Mouse (Mus musculus) left cerebral cortex, adult 11 months (tissue): ENCODE data around the gene Fam151a.
"Not testable (repeated sequence)": the region's sequence is repeated elsewhere in the genome, so short reads cannot be mapped to it uniquely, and the experiment has no call there.

ENCODE experiments used
- DNase-seq: peaks from one replicate; pipeline ENCODE4 v3.0.0; 2022; ENCODE audit warnings: low spot score

Gene Fam151a

DNA sequence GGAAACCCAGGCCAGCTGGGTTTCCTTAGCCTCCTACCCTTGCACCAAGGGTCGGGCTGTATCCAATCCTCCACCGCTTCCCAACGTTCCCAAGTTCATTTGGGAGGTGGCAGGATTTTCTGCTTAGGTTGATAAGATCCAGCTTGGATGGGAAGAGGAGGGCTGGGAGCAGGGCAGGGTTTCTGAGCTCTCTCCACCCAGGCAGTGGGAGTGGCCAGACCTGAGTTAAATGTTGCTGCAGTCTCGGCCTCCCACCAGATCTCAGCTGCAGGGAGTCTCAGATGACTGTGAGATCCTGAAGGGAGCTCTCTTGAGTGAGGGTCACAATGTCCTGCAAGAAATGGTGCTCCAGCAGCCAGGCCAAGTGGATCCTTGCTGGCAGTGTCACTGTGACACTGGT is at the start of gene Fam151a:
TSS of gene Fam151a (plus strand) at position 254 of the 400 bp plus-strand sequence.
- DNase-seq: no peak

DNA sequence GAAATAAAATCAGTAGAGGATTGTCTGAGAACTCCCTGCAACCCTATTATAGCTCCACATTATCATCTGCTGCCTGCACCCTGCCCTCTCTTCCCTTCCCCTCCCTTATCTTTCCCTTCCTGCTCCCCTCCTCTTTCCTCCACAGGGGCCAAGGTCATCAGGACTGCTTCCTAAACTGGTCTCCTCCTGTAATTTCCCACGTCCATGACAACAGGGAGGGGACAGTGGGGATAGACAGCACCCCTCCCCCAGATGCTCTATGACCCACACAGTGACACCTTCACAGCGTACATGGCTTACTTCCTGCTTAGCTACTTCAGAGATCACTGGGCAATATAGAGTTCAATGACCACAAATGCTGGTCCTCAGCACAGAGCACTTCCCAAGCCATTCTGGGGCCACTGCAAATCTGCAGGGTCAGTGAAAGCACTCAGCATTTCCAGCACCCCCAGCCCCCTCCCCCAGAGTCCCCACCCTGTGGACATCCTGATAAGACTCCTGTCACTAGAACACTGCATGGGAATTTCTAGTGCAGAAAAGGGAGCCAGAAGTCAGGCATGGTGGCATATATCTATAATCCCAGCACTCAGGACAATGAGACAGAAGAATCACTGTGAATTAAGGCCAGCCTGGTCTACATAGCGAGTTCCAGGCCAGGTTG is 44.9 kb upstream of the Fam151a start:
- no peak for DNase-seq

DNA sequence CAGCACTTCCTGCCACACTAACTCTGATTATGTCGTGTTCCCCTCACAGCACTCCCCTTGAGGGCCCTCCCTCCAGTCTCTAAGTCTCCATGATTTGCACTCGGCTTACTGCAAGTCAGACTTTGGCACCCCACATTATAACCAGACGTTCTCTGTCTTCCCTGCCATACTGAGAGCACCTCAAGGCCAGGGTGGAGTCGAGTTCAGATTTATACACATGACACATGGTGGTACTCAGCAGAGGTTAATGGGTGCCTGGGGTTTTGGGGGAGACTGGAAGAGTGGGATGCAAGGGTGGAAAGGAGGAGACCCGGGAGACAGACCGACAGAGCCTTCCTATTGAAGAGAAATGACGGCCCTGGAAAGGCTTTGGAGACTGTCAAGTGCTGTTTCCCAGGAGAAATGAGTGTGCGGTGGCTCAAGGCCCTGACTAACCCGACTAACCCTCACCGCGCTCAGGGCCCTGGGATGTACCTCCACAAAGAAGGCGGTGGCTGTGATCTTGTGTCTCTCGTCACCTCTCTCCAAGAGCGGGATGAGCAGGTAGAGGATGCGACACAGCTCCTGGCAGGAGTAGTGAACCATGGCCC is 39.8 kb upstream of the Fam151a start:
- DNase-seq: no peak

DNA sequence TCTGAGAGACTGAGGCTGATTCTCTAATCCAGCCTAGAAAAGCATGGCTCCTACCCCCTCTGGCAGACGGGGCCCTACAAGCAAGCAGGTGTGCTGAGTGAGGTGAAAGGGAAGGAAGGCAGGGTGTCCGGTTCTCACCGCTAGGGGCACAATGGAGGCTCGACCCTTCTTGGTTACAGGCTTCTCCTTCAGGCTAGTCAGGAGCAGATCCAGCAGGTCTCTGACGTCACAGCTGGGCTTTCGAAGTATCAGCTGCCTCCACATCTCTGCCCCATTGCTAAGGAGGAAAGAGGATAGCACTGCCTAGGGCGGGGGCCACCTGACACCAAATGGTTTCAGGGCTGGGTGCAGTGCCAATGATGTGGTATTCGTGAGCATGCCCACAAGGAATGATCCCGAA is 33.7 kb upstream of the Fam151a start:
- no peak for DNase-seq

DNA sequence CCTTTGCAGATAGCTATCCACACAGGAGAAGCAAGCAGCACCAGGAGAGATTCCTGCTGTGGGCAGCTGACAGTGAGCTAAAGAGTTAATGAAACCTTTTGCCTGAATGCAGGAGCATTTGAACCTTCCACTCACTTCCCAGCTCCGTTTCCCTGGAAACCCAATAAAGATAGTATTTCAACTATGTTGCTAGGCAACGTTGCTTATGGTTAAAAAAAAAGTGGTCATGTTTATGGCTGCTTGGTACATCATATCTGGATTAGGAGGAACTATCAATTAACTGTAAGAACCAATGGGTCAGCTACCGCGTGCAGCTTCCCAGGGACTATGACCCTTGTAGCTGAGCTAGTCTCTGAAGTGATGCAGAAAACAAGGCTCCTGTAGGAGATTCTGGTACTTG is 32.9 kb upstream of the Fam151a start:
- no peak for DNase-seq

DNA sequence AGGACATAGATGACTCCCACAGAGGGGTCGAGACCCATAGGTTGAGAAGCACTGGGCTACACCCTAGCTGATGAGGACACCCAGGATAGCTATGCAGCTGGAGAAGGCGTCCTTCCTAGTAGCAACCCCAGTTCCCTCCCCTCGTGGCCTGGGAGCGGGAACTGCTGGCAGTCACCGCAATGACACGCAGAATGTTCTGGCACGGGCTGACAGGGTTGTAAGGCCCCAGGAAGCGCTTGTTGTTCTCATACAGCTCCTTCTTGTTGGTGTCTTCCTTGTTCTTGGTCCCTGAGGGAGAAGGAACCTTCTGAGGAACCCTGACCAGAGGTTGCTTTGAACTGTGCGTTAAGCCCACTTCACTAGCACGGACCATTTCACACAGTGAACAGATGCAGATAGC is 29.7 kb upstream of the Fam151a start:
- no peak for DNase-seq

DNA sequence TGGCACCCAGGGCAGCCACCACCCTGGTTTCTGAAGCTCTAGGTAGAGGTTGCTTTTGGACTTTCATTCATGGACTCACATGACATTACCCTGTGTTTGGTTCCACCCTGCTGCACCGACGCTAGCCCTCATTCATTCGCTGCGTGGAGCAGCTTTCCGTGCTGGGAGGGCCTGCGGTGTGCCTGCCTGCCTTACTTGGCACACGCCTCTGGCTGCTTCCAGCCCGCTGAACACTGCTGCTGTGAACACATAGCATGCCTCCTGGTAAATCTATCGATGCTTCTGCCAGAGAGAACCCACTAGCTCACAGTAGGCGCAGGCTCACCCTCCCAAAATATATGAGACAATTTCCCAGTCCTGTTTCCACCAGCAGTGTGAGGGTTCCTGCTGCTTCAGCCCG is 29.3 kb upstream of the Fam151a start:
- no peak for DNase-seq

DNA sequence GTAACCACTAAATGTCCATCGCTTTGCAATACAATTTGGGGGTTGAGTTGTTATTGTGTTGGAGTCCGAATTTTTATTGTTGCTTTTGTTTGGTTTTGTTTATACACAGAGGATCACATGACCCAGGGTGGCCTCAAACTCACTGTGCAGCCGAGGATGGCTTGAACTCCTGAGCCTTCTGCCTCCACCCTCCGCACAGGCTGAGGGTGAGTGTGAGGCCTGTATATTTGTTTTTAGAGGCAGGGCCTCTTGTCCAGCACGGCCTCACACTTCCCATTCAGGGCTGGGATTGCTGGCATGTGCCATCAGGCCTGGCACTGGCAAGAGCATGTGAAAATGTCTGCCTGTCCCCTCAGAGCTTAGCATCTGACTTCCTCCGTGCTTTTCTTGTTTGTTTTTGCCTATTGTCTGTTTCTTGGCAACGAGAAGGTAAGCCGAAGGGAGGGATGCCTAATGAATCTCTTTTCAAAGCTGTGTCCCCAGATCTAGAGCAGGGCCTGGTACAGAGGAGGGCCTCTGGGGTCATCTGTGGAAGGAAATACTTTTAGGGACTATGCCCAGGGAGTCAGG is 28.5 kb upstream of the Fam151a start:
- DNase-seq: no peak

DNA sequence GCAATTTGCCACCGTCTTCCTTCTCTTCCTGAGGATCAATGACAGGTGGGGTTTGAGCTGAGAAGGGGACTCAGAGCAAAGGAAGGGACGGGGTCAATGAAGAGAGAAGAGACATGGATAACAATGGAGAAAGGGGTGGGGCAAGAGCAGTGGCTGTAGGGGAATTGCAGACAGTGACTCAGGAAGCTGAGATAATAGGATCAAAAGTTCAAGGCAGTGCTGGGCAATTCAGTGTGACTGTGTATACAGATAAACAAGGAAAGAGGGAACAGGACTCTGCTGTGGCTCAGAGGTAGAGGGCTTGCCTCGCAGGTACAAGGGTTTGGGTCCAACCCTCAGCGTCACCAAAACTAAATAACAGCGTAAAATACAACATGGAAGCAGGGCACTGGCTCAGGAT is 25.7 kb upstream of the Fam151a start:
- DNase-seq: no peak

DNA sequence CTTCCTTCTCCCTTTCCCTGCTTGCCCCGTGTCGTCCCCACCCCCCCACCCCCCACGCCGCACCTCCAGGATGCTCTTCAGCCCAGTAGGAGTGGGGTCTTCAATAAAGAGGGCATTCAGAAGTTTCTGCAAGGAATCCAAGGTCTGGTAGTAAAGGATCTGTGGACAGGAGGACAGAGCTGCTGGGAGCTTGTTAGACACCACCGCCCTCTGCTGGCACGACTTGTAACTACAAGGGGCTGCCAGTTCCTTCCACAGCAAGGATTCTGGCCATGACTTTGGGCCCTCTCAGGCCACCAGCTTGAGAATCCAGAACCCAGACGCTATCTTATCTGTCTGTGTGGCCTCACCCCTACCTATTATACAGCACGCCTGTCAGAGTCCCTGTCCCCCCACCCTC is 25.3 kb upstream of the Fam151a start:
- peak; percentile 70 for DNase-seq

DNA sequence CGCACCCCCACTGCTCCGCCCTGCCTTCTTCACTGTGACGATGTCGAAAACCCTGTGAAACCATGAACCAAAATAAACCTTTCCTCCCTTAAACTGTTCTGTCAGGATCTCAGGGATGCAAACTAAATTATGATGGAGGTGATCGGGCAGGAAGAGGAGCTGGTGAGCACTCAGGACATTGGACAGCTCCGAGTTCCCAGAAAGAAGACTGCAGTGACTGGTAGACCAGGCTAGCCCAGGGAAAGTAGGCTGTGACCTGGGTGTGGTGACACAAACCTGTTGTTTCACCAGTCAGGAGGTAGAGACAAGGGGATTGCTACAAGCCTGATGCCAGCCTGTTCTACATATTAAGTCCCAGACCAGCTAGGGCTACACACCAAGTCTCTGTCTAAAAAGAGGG is 20.1 kb upstream of the Fam151a start:
- no peak for DNase-seq

DNA sequence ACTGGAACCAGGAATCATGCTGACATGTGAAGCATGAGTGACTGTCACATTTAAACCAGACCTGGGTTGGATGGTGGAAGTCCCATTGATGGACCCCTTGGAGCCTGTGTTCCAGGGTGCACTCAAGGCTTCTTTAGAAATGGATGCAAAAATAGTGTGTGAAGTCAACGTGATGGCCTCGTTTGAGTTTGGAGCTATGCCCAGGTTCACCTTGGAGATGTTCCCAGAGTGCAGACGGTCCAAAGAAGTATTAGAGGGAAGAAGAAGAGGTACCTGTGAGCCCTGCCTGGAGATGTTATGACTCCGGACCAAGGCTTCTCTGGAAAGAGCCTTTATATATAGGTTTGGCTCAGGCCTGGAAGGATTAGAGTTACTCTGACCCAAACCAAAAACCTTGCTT is 13.1 kb upstream of the Fam151a start:
- no peak for DNase-seq

DNA sequence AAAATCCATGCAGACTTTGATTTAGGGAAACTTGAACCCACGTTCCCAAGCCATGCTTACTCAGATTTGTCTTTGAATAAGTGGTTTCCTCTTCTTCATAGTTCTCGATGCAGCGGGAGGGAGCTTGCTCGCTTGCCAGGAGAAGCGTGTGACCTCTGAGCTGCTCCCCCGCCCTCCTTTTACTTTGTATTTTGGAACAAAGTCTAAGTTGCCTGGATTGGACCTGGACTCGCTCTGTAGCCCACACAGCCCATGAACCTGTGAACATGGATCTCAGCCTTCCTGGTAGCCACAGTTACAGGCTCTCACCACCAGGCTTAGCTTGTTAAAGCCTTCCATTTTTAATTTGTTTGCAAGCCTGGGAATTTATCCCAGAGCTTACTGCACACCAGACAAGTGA is 2.9 kb upstream of the Fam151a start, which contains the start of gene Mroh7:
TSS of gene Mroh7 (minus strand) at position 112 of the 400 bp plus-strand sequence.
- DNase-seq: no peak

DNA sequence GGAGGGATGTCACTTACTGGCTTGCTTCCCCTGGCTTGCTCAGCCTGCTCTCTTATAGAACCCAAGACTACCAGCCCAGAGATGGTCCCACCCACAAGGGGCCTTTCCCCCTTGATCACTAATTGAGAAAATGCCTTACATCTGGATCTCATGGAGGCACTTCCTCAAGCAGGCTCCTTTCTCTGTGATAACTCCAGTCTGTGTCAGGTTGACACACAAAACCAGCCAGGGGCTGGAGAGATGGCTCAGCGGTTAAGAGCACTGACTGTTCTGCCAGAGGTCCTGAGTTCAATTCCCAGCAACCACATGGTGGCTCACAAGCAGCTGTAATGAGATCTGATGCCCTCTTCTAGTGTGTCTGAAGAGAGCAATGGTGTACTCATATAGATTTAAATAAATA is 3.2 kb downstream of the Fam151a start:
- not testable (repeated sequence) for DNase-seq

DNA sequence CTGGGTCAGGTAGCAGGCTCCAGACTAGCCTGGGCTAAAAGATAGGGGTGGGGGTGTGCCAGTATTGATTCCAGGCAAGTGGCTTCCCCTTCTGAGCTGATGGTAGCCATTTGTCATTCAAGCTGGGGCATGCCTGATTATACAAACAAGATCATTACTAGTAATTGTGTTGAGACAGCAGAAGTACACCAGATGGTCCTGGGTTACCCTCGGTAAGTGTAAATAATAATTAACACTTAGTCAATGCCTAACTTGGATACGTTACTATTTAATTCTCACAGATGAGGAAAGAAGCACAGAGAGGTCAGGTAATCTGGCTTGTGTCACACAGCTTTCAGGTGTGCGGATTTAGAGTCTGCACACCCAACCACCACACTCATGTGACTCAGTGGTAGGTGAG is 4.2 kb downstream of the Fam151a start:
- DNase-seq: no peak

DNA sequence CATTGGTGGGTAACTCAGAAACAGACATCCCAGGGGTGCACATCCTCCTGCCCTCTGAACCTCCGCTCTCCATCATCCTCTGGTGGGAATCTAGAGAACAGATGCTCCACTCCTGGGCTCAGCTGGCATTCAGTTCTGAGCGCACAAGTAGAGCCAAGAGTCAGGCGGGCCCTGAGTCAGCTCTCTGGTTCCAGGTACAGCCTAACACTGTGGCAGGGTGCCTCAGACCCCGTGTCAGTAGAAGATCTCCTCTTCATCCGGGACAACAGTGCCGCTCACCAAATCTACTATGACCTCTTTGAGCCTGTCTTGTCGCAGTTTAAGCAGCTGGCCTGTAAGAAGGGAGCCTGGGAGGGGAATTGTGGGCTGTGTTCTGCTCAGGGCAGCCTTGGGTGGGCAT is 12.2 kb downstream of the Fam151a start:
- no peak for DNase-seq

DNA sequence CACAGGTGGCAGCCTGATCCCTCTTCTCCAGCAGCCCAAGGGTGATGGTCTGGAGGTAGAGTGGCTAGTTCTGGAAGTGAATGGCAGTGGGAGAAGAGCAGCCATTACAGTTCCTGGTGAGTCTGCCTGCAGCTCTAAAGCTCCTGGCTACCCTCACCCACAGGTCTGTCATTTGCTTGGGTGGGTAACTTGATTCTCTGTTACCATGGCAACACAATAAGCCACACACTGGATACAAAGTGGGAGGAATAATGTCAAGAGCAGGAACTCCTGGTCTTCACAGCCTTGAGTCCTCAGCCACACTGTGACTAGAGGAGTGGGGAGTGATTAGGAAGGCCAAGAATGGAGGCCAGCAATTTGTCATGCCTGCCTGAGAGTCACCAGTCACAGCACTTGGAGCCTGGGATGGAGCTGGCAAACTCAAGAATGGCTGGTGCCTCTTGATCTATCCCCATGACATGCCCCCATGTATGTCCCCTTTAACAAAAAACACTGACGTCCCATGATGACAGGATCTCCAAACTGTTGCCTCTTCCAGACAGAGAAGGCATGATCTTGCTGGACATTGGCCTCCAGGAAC is 13.4 kb downstream of the Fam151a start:
- no peak for DNase-seq

DNA sequence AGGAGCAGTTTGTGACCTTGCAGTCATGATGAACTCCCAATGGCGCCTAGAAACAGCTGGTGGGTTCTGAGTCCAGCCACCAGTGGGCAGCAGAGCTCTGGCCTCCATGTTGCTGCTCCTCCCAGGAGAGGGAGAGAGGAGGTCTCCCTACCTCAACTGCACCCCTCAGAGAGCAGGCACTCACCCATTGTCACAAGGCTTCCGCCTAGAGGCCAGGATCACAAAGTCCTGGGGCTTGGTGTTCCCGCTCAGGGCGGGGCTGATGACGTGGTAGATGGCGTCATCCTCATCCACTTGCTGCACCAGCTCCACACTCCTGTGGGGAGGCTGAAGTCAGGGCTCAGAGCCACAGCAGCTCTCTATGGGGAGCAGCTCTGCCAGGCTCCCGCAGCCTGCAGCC is 16.0 kb downstream of the Fam151a start:
- DNase-seq: peak; percentile 80

DNA sequence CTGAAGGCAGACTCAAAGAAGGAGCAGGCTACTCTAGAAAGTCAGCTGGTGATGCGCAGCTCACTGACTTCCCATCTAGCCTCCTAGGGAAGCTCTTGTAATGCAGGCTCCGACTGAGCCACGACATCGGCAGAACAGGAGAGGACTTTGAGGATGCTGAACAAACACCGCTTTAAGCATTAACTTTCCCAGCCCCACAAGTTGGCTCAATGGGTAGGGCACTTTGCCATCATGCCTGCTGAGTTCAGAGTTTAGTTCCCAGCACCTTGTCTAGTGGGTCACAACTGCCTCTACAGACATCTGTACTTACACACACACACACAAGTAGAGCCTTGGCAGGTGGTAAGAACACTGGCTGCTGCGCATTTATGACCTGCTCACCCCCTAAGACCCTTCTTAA is 18.0 kb downstream of the Fam151a start:
- no peak for DNase-seq

DNA sequence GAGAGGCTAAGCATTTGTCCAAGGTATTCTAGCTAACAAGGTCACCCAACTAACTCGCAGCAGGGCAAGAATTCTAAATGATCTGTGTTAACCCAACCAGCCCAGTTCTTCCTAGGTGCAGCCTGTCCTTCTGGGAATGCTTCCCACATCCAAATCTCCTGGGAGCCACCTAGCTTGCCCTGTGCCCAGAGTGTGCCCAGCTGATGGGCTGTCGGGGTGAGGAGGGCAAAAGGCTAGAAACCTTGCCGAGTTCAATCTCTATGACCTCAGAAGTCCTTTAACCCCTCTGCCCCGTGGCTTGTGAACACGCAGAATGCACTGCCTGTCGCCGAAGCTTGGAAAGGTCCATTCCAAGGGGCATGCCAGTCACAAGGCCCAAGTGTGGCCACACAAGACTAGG is 30.5 kb downstream of the Fam151a start:
- no peak for DNase-seq

DNA sequence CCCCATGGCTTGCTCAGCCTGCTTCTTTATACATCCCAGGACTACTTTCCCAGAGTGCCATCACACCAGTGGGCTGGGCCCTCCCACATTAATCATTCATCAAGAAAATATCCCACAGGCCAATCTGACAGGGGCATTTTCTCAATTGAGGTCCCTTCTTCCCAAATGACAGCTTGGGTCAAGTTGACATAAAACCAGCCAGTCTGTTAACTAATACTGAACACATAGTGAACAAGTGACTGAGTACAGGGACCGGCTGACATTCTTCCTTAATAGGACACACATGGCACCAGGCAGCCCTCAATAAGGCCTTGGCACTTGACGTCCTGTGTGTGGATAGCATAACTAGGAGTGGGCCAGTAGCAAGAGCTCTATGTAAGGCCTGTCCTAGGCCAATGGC is 35.6 kb downstream of the Fam151a start:
- DNase-seq: no peak

DNA sequence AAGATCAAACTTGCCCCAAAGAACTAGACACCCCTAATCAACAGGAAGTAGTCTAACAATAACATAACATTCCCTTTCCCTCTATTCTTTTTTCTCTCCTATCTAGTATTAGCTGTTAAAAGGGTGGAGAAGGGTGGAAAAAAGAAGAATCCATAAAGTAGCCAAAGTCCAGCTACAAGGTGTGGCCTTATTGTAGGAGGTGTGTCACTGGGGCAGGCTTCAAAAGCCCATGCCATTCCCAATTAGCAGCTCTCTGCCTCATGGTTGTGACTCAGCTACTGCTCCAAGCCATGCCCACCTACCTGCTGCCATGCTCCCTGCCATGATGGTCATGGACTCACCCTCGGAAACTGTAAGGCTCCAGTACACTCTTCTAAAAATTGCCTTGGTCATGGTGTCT is 38.9 kb downstream of the Fam151a start:
- DNase-seq: no peak

DNA sequence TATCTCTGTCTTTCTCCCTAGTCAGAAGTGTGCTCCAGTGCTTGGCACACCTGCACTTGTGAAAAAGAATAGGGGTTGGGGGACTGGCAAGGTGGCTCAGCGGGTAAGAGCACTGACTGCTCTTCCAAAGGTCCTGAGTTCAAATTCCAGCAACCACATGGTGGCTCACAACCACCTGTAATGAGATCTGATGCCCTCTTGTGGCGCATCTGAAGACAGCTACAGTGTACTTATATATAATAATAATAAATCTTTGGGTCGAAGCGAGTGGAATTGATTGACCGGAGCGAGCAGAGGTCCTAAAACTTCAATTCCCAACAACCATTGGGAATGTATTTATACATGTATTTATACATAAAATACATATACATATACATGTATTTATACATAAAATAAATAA is 42.1 kb downstream of the Fam151a start:
- DNase-seq: not testable (repeated sequence)

DNA sequence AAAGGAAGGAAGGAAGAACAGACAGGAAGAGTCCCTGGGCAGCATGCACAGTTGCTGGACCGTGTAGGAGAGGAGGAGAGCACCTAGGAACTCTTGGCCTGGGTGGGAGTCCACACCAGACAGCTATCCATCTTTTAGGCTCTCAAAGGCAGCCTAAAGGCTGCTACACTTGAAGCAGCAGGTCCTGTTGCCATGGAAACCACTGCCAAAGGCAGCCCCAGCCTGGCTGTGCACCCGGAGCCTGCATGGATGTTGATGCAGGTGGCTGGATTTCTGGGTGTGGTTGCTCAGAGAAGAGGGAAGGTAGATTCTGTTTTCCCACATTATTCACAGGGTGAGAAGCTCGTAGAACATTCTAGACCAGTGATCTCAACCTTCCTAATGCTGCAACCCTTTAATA is 43.3 kb downstream of the Fam151a start:
- DNase-seq: peak; percentile 62
